ENCODE assay signal across 17 mouse cellular contexts in genomic region chr3:143834725-143835124, GRCm38 (mm10).
DNase-seq lines count a peak whose midpoint lies in the region; ATAC-seq lines count a peak whose summit lies in the region.
"Had no signal": no experiment of that assay in that cellular context is flagged by ENCODE, and none has a peak within 500 bp of the region (broad histone marks: within the 10 kb centered on the region; RNA-seq: fewer than 3 reads in every experiment).

No protein-coding gene starts in this region.

- DNase-seq in layer of hippocampus, postnatal 10 days (ENCODE audit: low spot score in 2 of 2), result no peak
- no peak for DNase-seq in kidney, postnatal 10 days
- DNase-seq in layer of hippocampus, postnatal 25 days (ENCODE audit: extremely low spot score in 1 of 2, low spot score in 1 of 2), result no peak
- DNase-seq: adrenal gland, adult 2 months; adrenal gland, postnatal 10 days; adrenal gland, postnatal 25 days; cerebellum, adult 11 months; cerebellum, adult 18-20 months; cerebellum, adult 8-10 months; cerebellum, adult 9-11 months; cerebellum, postnatal 14 days; cerebellum, postnatal 36 days; forebrain, postnatal 0 days had no signal

- peak; percentile 87 for ATAC-seq in granulocyte monocyte progenitor cell, adult 5-6 weeks (replicated peaks; ENCODE audit: poor library complexity, severe bottlenecking)
- peak; percentile 64 for ATAC-seq in megakaryocyte, adult 5-6 weeks (ENCODE audit: poor library complexity, severe bottlenecking)
- ATAC-seq: forebrain, embryonic 13.5 days; forebrain, embryonic 15.5 days; forebrain, postnatal 0 days had no signal
